Mouse (Mus musculus) kidney, adult 2 months (tissue): ENCODE results near the gene Slc38a7. TPM values are rescaled to one million over a fixed set of nuclear protein-coding genes. Genes with fewer than 3 reads are reported as not detected.
A peak's percentile ranks its signal among the peaks of the same experiment; 100 is the strongest.

Source experiments
- DNase-seq: peaks from one replicate; pipeline ENCODE4 v3.0.0; 2021
- H3K27ac ChIP-seq: fragments of 200-500 bp; 2 replicates; pipeline ENCODE4 v1.5.1; 2012; ENCODE audit warnings: low read depth, low read length, control low read depth, inconsistent platforms; ENCODE audit not compliant: insufficient read depth
- H3K27me3 ChIP-seq: fragments of 200-500 bp; replicated peaks from 2 replicates; pipeline ENCODE4 v1.6.1; 2012; ENCODE audit warnings: mild to moderate bottlenecking, moderate library complexity, low read length, inconsistent platforms; ENCODE audit not compliant: control insufficient read depth, insufficient read depth
- H3K36me3 ChIP-seq: fragments of 200-500 bp; 2 replicates; pipeline ENCODE4 v1.6.1; 2012; ENCODE audit warnings: mild to moderate bottlenecking, moderate library complexity, low read length, inconsistent platforms; ENCODE audit not compliant: control insufficient read depth, insufficient read depth
- H3K4me1 ChIP-seq: fragments of 200-500 bp; 2 replicates; pipeline ENCODE4 v1.6.1; 2011; ENCODE audit warnings: low read length; ENCODE audit not compliant: control insufficient read depth, insufficient read depth
- H3K4me3 ChIP-seq: fragments of 200-500 bp; 2 replicates; pipeline ENCODE4 v1.5.1; 2011; ENCODE audit warnings: mild to moderate bottlenecking, low read depth, low read length, control low read depth; ENCODE audit not compliant: insufficient read depth
- CTCF ChIP-seq: fragments of 200-500 bp; conservative IDR thresholded peaks from 2 replicates; pipeline ENCODE4 v1.5.1; 2011; ENCODE audit warnings: low read depth, mild to moderate bottlenecking, control low read depth, low read length, moderate library complexity, mixed read lengths; ENCODE audit not compliant: insufficient read depth, insufficient read length
- POLR2A ChIP-seq: fragments of 200-500 bp; IDR thresholded peaks from one replicate; pipeline ENCODE4 v1.6.1; 2011; ENCODE audit warnings: low read depth, low read length, control low read depth
- WGBS: fragments of 180-500 bp; shearing (Covaris S2); methylation state at CpG from one replicate; pipeline ENCODE4 v1.1.7; 2018; 5-methylcytosine and 5-hydroxymethylcytosine counted together
- polyA plus RNA-seq: library from polyadenylated mRNA; depleted of rRNA; stranded (reverse); fragments of >200 nt; gene quantifications from 2 replicates; pipeline ENCODE4 v1.2.3, GENCODE M21; 2012

The Slc38a7 gene
- polyA plus RNA-seq, 1 experiment: 22.3 TPM

GRCm38 (mm10) chr8:95807331-95807843 lies 46.0 kb downstream of the Slc38a7 start, which contains the start of gene Cnot1:
Cnot1 (minus strand) TSS chr8:95807464.
- TF ChIP-seq CTCF: no peak
- no peak for TF ChIP-seq POLR2A

DNA sequence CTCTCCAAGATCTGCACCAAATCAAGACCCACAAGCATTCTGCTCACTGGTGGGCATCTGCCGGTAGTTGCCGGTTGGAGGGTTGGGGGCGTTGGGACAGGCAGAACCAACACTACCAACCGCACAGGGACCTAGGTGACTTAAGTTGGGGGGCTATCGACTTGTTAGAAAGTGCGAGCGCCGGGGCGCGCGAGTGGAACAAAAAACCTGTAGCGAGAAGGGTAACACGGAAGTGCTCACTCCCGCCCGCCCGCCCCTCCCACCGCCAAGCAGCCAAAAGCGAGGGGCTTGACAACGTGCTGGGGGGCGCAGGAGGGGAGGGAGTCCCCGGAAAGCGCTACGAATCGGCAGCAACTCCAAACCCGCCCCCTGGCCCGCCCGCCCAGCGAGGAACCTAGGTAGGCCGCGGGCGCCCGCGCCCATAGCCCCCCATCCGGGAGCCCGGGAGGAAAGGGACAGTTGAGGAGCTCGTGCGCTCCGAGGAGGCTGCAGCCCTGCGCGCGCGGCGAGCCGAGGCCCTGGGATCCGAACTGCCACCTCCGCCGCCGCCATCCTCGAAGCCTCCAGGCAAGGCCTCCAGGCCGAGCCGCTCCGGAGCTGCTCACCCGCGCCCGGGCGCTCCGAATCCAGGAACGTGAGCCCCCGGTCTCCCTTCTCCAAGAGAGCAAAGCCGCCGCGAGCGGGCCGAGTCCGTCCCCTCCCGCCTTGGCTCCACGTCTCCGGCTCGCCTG lies 46.7 kb downstream of the Slc38a7 start:
- Histone ChIP-seq H3K27me3 (no peaks in the 10 kb centered on the region), H3K27ac (peak overlapping the region; percentile 82), H3K36me3 (no peaks in the 10 kb centered on the region), H3K4me3 (peak overlapping the region; percentile 95), H3K4me1 (peaks cover 13% of the 10 kb centered on the region)
- DNase-seq: no peak
- WGBS: under 1% methylated on average over 69 of the region's 69 CpGs
- no peak for TF ChIP-seq CTCF
- no peak for TF ChIP-seq POLR2A

More at GRCm38 (mm10) chr8:95807331-95807843, 46.0 kb downstream of the Slc38a7 start, which contains the start of gene Cnot1:
- DNase-seq: peak; percentile 99
- Histone ChIP-seq H3K27me3 (no peaks in the 10 kb centered on the region), H3K36me3 (no peaks in the 10 kb centered on the region), H3K4me1 (peaks cover 13% of the 10 kb centered on the region), H3K4me3 (peak within 1 kb of the TSS; percentile 95), H3K27ac (peak within 1 kb of the TSS; percentile 92)
- under 1% methylated on average over 44 of the region's 44 CpGs for WGBS

GRCm38 (mm10) chr8:95805482-95805881 lies 47.9 kb downstream of the Slc38a7 start:
- WGBS: 30% methylated on average over 2 of the region's 2 CpGs
- H3K36me3 ChIP-seq: no peaks in the 10 kb centered on the region
- DNase-seq: no peak
- H3K4me1 ChIP-seq: peaks cover 13% of the 10 kb centered on the region
- no peaks in the 10 kb centered on the region for H3K27me3 ChIP-seq
- H3K27ac ChIP-seq: no peak overlapping the region
- H3K4me3 ChIP-seq: no peak overlapping the region
- TF ChIP-seq CTCF (no peak), POLR2A (no peak)

GRCm38 (mm10) chr8:95802231-95802630 lies 51.1 kb downstream of the Slc38a7 start:
- no peak overlapping the region for H3K27ac ChIP-seq

GRCm38 (mm10) chr8:95801476-95802064 lies 51.8 kb downstream of the Slc38a7 start:
- no peak for TF ChIP-seq POLR2A
- no peak for TF ChIP-seq CTCF
- H3K27ac ChIP-seq: no peak overlapping the region
- H3K4me3 ChIP-seq: no peak overlapping the region
- 90% methylated on average over 1 of the region's 1 CpGs for WGBS
- no peak for DNase-seq
- H3K27me3 ChIP-seq: no peaks in the 10 kb centered on the region
- no peaks in the 10 kb centered on the region for H3K36me3 ChIP-seq
- H3K4me1 ChIP-seq: peaks cover 16% of the 10 kb centered on the region

More at GRCm38 (mm10) chr8:95802231-95802630, 51.1 kb downstream of the Slc38a7 start:
- WGBS: 78% methylated on average over 8 of the region's 8 CpGs
- Histone ChIP-seq H3K4me1 (peaks cover 16% of the 10 kb centered on the region), H3K4me3 (no peak overlapping the region), H3K27me3 (no peaks in the 10 kb centered on the region), H3K36me3 (no peaks in the 10 kb centered on the region)
- TF ChIP-seq CTCF (no peak), POLR2A (no peak)
- DNase-seq: no peak

GRCm38 (mm10) chr8:95800353-95800752 lies 53.0 kb downstream of the Slc38a7 start:
- TF ChIP-seq POLR2A (no peak), CTCF (no peak)
- WGBS: 83% methylated on average over 3 of the region's 3 CpGs
- Histone ChIP-seq H3K27me3 (no peaks in the 10 kb centered on the region), H3K4me3 (no peak overlapping the region), H3K27ac (no peak overlapping the region), H3K4me1 (peaks cover 8% of the 10 kb centered on the region; the same call in 1 of the 2 replicates), H3K36me3 (no peaks in the 10 kb centered on the region)
- no peak for DNase-seq

GRCm38 (mm10) chr8:95799891-95800290 lies 53.4 kb downstream of the Slc38a7 start:
- Histone ChIP-seq H3K4me3 (no peak overlapping the region), H3K36me3 (no peaks in the 10 kb centered on the region), H3K4me1 (peaks cover 4% of the 10 kb centered on the region; the same call in 1 of the 2 replicates), H3K27me3 (no peaks in the 10 kb centered on the region), H3K27ac (no peak overlapping the region)
- DNase-seq: no peak
- no peak for TF ChIP-seq POLR2A
- no peak for TF ChIP-seq CTCF
- 69% methylated on average over 1 of the region's 1 CpGs for WGBS
